16 mouse cellular contexts compared by ENCODE assay signal in genomic region chr9:119407884-119408283, GRCm38 (mm10). TPM values are rescaled to one million over a fixed set of nuclear protein-coding genes. Genes with fewer than 3 reads are reported as not detected.
A peak's percentile ranks its signal among the peaks of the same experiment; 100 is the strongest.
DNase-seq lines count a peak whose midpoint lies in the region; ATAC-seq and TF ChIP-seq lines count a peak whose summit lies in the region.
"Had no signal": no experiment of that assay in that cellular context is flagged by ENCODE, and none has a peak within 500 bp of the region (broad histone marks: within the 10 kb centered on the region; RNA-seq: fewer than 3 reads in every experiment).

No protein-coding gene starts in this region.

- 53% methylated on average over 15 of the region's 15 CpGs for WGBS in liver, adult 2 months
- WGBS in liver, embryonic 11.5 days, result 79% methylated on average over 15 of the region's 15 CpGs
- whole genome bisulfite sequencing in midbrain, embryonic 15.5 days, result 87% methylated on average over 15 of the region's 15 CpGs

- TF ChIP-seq CTCF in liver, adult 2 months (IDR thresholded peaks at IDR 0.05; ENCODE audit: low read depth, low read length), result no peak

- peak overlapping the region; percentile 49; the same call in 1 of the 2 replicates for H3K9ac ChIP-seq in liver, adult 2 months (ENCODE audit: low read depth, low read length)
- H3K9ac ChIP-seq in liver, embryonic 11.5 days (ENCODE audit: low read depth, low read length), result no peak overlapping the region
- H3K9ac ChIP-seq in midbrain, embryonic 15.5 days, result no peak overlapping the region
- H3K9ac ChIP-seq: forebrain, embryonic 12.5 days; liver, embryonic 14.5 days; neural tube, embryonic 12.5 days had no signal

- H3K79me2 ChIP-seq in liver, adult 2 months (ENCODE audit: control insufficient read depth, insufficient read depth, low read length), result peaks cover 42% of the 10 kb centered on the region

- H3K27ac ChIP-seq in liver, adult 2 months (replicated peaks; ENCODE audit: insufficient read depth, low read depth, low read length), result peak overlapping the region; percentile 53
- no peak overlapping the region for H3K27ac ChIP-seq in liver, embryonic 11.5 days (ENCODE audit: low read depth, low read length)
- H3K27ac ChIP-seq in midbrain, embryonic 15.5 days, result no peak overlapping the region
- H3K27ac ChIP-seq: forebrain, embryonic 12.5 days; liver, embryonic 14.5 days; midbrain, embryonic 10.5 days; neural tube, embryonic 12.5 days had no signal

- intact Hi-C loops in gastrocnemius, postnatal 14 days (cut with DNase I; ENCODE audit: low total_unique reads), result no loop called here

- no peak overlapping the region for H3K4me2 ChIP-seq in liver, embryonic 11.5 days
- H3K4me2 ChIP-seq in midbrain, embryonic 15.5 days, result no peak overlapping the region
- H3K4me2 ChIP-seq: forebrain, embryonic 12.5 days; neural tube, embryonic 12.5 days had no signal

- H3K9me3 ChIP-seq in liver, embryonic 11.5 days (ENCODE audit: control insufficient read depth, low read length), result peaks cover 4% of the 10 kb centered on the region
- no peaks in the 10 kb centered on the region for H3K9me3 ChIP-seq in midbrain, embryonic 15.5 days

- H3K4me3 ChIP-seq in liver, adult 2 months (ENCODE audit: insufficient read depth, low read depth, low read length), result peak overlapping the region; percentile 18; the same call in 1 of the 2 replicates
- H3K4me3 ChIP-seq in liver, embryonic 11.5 days (ENCODE audit: low read depth, low read length), result no peak overlapping the region
- H3K4me3 ChIP-seq in midbrain, embryonic 15.5 days, result no peak overlapping the region
- H3K4me3 ChIP-seq: forebrain, embryonic 12.5 days; midbrain, embryonic 10.5 days; neural tube, embryonic 12.5 days had no signal

- ATAC-seq in liver, embryonic 11.5 days (replicated peaks; ENCODE audit: low FRiP score), result no peak
- no peak for ATAC-seq in midbrain, embryonic 15.5 days (replicated peaks)

- peaks cover 21% of the 10 kb centered on the region for H3K4me1 ChIP-seq in liver, adult 2 months (ENCODE audit: control insufficient read depth, insufficient read depth, low read length)
- H3K4me1 ChIP-seq in liver, embryonic 11.5 days (replicated peaks; ENCODE audit: control insufficient read depth, insufficient read depth, low read length), result peaks cover 5% of the 10 kb centered on the region; the same call in 1 of the 2 replicates
- peaks cover 44% of the 10 kb centered on the region for H3K4me1 ChIP-seq in midbrain, embryonic 15.5 days

- no peaks in the 10 kb centered on the region for H3K36me3 ChIP-seq in liver, adult 2 months (ENCODE audit: control insufficient read depth, insufficient read depth, low read length)
- peaks cover 5% of the 10 kb centered on the region; the same call in 1 of the 2 replicates for H3K36me3 ChIP-seq in liver, embryonic 11.5 days (ENCODE audit: control insufficient read depth, insufficient read depth, low read length)
- H3K36me3 ChIP-seq in midbrain, embryonic 15.5 days (replicated peaks), result no peaks in the 10 kb centered on the region
- H3K36me3 ChIP-seq: G1E had no signal

- DNase-seq in adrenal gland, postnatal 14 days, result peak; percentile 46
- DNase-seq in adrenal gland, adult 18-20 months (ENCODE audit: low spot score in 2 of 2), result no peak
- peak; percentile 72 for DNase-seq in liver, adult 2 months (ENCODE audit: extremely low read depth, low read depth, low spot score)
- DNase-seq in liver, embryonic 11.5 days (ENCODE audit: low spot score), result no peak
- peak; percentile 62 for DNase-seq in gastrocnemius, postnatal 14 days
- DNase-seq in kidney, postnatal 25 days, result peak; percentile 65 to 84
- DNase-seq in retina, postnatal 1 day, result no peak
- DNase-seq: cerebellum, adult 11-12 months; embryo, embryonic 11 days had no signal

- no peak for TF ChIP-seq POLR2A in liver, adult 2 months (IDR thresholded peaks at IDR 0.05; ENCODE audit: extremely low read depth, insufficient read depth, low read length)

- no peaks in the 10 kb centered on the region for H3K27me3 ChIP-seq in liver, adult 2 months (ENCODE audit: control insufficient read depth, insufficient read depth, low read length)
- H3K27me3 ChIP-seq in liver, embryonic 11.5 days (replicated peaks; ENCODE audit: control insufficient read depth, insufficient read depth, low read length), result peaks cover 12% of the 10 kb centered on the region
- H3K27me3 ChIP-seq in midbrain, embryonic 15.5 days (replicated peaks), result no peaks in the 10 kb centered on the region
- H3K27me3 ChIP-seq: forebrain, embryonic 12.5 days; neural tube, embryonic 12.5 days had no signal

RNA-seq across cellular contexts. Expression of gene Acvr2b, which starts 6.0 kb away (rescaled TPM):
- total RNA-seq in adrenal gland, postnatal 14 days (2021), result 4.8 and 6.6 TPM in 2 replicates
- 1 to 10 TPM; 4.8 to 5.0 TPM for total RNA-seq in adrenal gland, adult 18-20 months (2021)
- 3.7 and 4.2 TPM in 2 replicates for total RNA-seq in liver, adult 2 months (2014; rRNA removed)
- 2.8 and 4.8 TPM in 2 replicates for polyA plus RNA-seq in liver, adult 2 months (2012; rRNA removed)
- polyA plus RNA-seq in liver, embryonic 11.5 days (2014; fragmentation: Nextera tagmentation; extraction: Ambion mirVana), result 15.8 and 16.4 TPM in 2 replicates
- total RNA-seq in gastrocnemius, postnatal 14 days (2021), result 1 to 10 TPM; 6.5 to 7.3 TPM
- polyA plus RNA-seq in midbrain, embryonic 15.5 days (2015; fragmentation: Nextera tagmentation; extraction: Ambion mirVana), result 65.4 and 67.3 TPM in 2 replicates

RNA-seq across cellular contexts. Expression of gene Exog, which starts 36.9 kb away (rescaled TPM):
- 4.2 and 4.5 TPM in 2 replicates for total RNA-seq in adrenal gland, postnatal 14 days (2021)
- 1 to 10 TPM; 2.9 to 4.0 TPM for total RNA-seq in adrenal gland, adult 18-20 months (2021)
- 0.92 and 1.1 TPM in 2 replicates for total RNA-seq in liver, adult 2 months (2014; rRNA removed)
- polyA plus RNA-seq in liver, adult 2 months (2012; rRNA removed), result 0.85 and 1.1 TPM in 2 replicates
- polyA plus RNA-seq in liver, embryonic 11.5 days (2014; fragmentation: Nextera tagmentation; extraction: Ambion mirVana), result 18.7 and 22.5 TPM in 2 replicates
- total RNA-seq in gastrocnemius, postnatal 14 days (2021), result 1 to 10 TPM; 1.4 to 1.9 TPM
- 53.3 and 53.4 TPM in 2 replicates for polyA plus RNA-seq in midbrain, embryonic 15.5 days (2015; fragmentation: Nextera tagmentation; extraction: Ambion mirVana)

RNA-seq across cellular contexts. Expression of gene Slc22a14, which starts 42.5 kb away (rescaled TPM):
- total RNA-seq in adrenal gland, postnatal 14 days (2021), result 0.19 TPM in 1 of 2 replicates, not detected in the other
- not detected for total RNA-seq in adrenal gland, adult 18-20 months (2021)
- not detected in 2 replicates for total RNA-seq in liver, adult 2 months (2014; rRNA removed)
- not detected in 2 replicates for polyA plus RNA-seq in liver, adult 2 months (2012; rRNA removed)
- not detected in 2 replicates for polyA plus RNA-seq in liver, embryonic 11.5 days (2014; fragmentation: Nextera tagmentation; extraction: Ambion mirVana)
- total RNA-seq in gastrocnemius, postnatal 14 days (2021), result not detected
- polyA plus RNA-seq in midbrain, embryonic 15.5 days (2015; fragmentation: Nextera tagmentation; extraction: Ambion mirVana), result not detected in 2 replicates
- total RNA-seq: G1E; layer of hippocampus, postnatal 10 days had no signal
- polyA plus RNA-seq: forebrain, embryonic 12.5 days; G1E; liver, embryonic 14.5 days; midbrain, embryonic 10.5 days; neural tube, embryonic 12.5 days had no signal

RNA-seq across cellular contexts. Expression of gene Xylb, which starts 50.7 kb away (rescaled TPM):
- total RNA-seq in adrenal gland, postnatal 14 days (2021), result 2.0 and 10.6 TPM in 2 replicates
- 1 to 10 TPM; 1.1 TPM for total RNA-seq in adrenal gland, adult 18-20 months (2021)
- 204 and 276 TPM in 2 replicates for total RNA-seq in liver, adult 2 months (2014; rRNA removed)
- polyA plus RNA-seq in liver, adult 2 months (2012; rRNA removed), result 154 and 166 TPM in 2 replicates
- 9.5 and 11.0 TPM in 2 replicates for polyA plus RNA-seq in liver, embryonic 11.5 days (2014; fragmentation: Nextera tagmentation; extraction: Ambion mirVana)
- under 1 TPM; 0.27 to 0.35 TPM for total RNA-seq in gastrocnemius, postnatal 14 days (2021)
- polyA plus RNA-seq in midbrain, embryonic 15.5 days (2015; fragmentation: Nextera tagmentation; extraction: Ambion mirVana), result 2.7 TPM in 2 replicates

Comparison
In these comparisons a context has a peak if more than half of its experiments do, and no peak if none do; other contexts are left out.
1. DNase-seq: peak in adrenal gland, postnatal 14 days (single experiment), liver, adult 2 months (single experiment), gastrocnemius, postnatal 14 days (single experiment) and kidney, postnatal 25 days (2 of 2); none in adrenal gland, adult 18-20 months (0 of 2), liver, embryonic 11.5 days (single experiment) and retina, postnatal 1 day (single experiment).